Mouse (Mus musculus): ENCODE results near the gene Chpf2.

GRCm38 (mm10) chr5:24623986-24624821 lies 37.7 kb downstream of the Chpf2 start, which contains the start of gene Smarcd3:
- no peak for TF ChIP-seq CTCF (IDR thresholded peaks at IDR 0.05; ENCODE audit: extremely low read depth, insufficient read length, insufficient replicate concordance, low read depth, low read length)
- no peak for TF ChIP-seq POLR2A (IDR thresholded peaks at IDR 0.05; ENCODE audit: low read depth, low read length)
